Mouse (Mus musculus) forebrain, embryonic 10.5 days (tissue): ENCODE results near the gene Slc29a4. TPM values are rescaled to one million over a fixed set of nuclear protein-coding genes. Genes with fewer than 3 reads are reported as not detected.
A peak's percentile ranks its signal among the peaks of the same experiment; 100 is the strongest.

Experiments used
- DNase-seq: peaks from one replicate; pipeline ENCODE4 v3.0.0-alpha.2; 2017; ENCODE audit warnings: low spot score; ENCODE audit errors: extremely low spot score
- H3K27ac ChIP-seq: fragments of 300-500 bp; sonication (generic); 2 replicates; pipeline ENCODE4 v1.5.1; 2016; ENCODE audit warnings: mild to moderate bottlenecking
- H3K27me3 ChIP-seq: fragments of 300-500 bp; sonication (generic); 2 replicates; pipeline ENCODE4 v1.6.1; 2016; ENCODE audit warnings: mild to moderate bottlenecking; ENCODE audit not compliant: poor library complexity, severe bottlenecking
- H3K36me3 ChIP-seq: fragments of 300-500 bp; sonication (generic); replicated peaks from 2 replicates; pipeline ENCODE4 v1.6.1; 2016; ENCODE audit warnings: mild to moderate bottlenecking, moderate library complexity
- H3K4me1 ChIP-seq: fragments of 300-500 bp; sonication (generic); 2 replicates; pipeline ENCODE4 v1.6.1; 2016
- H3K4me3 ChIP-seq: fragments of 300-500 bp; sonication (generic); 2 replicates; pipeline ENCODE4 v1.5.1; 2016; ENCODE audit warnings: mild to moderate bottlenecking, moderate library complexity
- H3K9me3 ChIP-seq: fragments of 300-500 bp; sonication (generic); 2 replicates; pipeline ENCODE4 v1.6.1; 2016; ENCODE audit warnings: mild to moderate bottlenecking, moderate library complexity
- WGBS: fragments of 180-500 bp; shearing (Covaris S2); methylation state at CpG from one replicate; pipeline ENCODE4 v1.1.7; 2016; 5-methylcytosine and 5-hydroxymethylcytosine counted together
- polyA plus RNA-seq: library from polyadenylated mRNA; unstranded; fragments of >200 nt; fragmentation: Nextera tagmentation; extraction: Ambion mirVana; gene quantifications from 2 replicates; pipeline ENCODE4 v1.2.1, GENCODE M21; 2016

Gene Slc29a4
- polyA plus RNA-seq, 1 experiment from 2014 or later = 21.4 TPM

GRCm38 (mm10) chr5:142679065-142679464, 13.2 kb upstream of the Slc29a4 start:
- H3K27ac ChIP-seq = no peak overlapping the region
- no peaks in the 10 kb centered on the region for H3K27me3 ChIP-seq
- H3K36me3 ChIP-seq = no peaks in the 10 kb centered on the region
- no peaks in the 10 kb centered on the region for H3K4me1 ChIP-seq
- no peak overlapping the region for H3K4me3 ChIP-seq
- H3K9me3 ChIP-seq = peaks cover 4% of the 10 kb centered on the region; the same call in 1 of the 2 replicates
- WGBS = 94% methylated on average over 1 of the region's 1 CpGs
- no peak for DNase-seq

GRCm38 (mm10) chr5:142681911-142682310, 10.4 kb upstream of the Slc29a4 start:
- Histone ChIP-seq H3K36me3 (no peaks in the 10 kb centered on the region), H3K27me3 (no peaks in the 10 kb centered on the region), H3K4me1 (no peaks in the 10 kb centered on the region), H3K4me3 (no peak overlapping the region), H3K27ac (no peak overlapping the region), H3K9me3 (peaks cover 4% of the 10 kb centered on the region; the same call in 1 of the 2 replicates)
- no peak for DNase-seq
- 86% methylated on average over 3 of the region's 3 CpGs for WGBS

GRCm38 (mm10) chr5:142682529-142682928, 9.8 kb upstream of the Slc29a4 start:
- Histone ChIP-seq H3K36me3 (no peaks in the 10 kb centered on the region), H3K9me3 (peaks cover 4% of the 10 kb centered on the region; the same call in 1 of the 2 replicates), H3K4me3 (no peak overlapping the region), H3K27ac (no peak overlapping the region), H3K27me3 (no peaks in the 10 kb centered on the region), H3K4me1 (no peaks in the 10 kb centered on the region)
- 90% methylated on average over 5 of the region's 5 CpGs for WGBS
- no peak for DNase-seq

GRCm38 (mm10) chr5:142688866-142689265, 3.4 kb upstream of the Slc29a4 start:
- Histone ChIP-seq H3K36me3 (no peaks in the 10 kb centered on the region), H3K4me3 (no peak overlapping the region), H3K27ac (no peak overlapping the region), H3K4me1 (0 out of 2 replicates have a peak, but pooled peaks cover 8% of the 10 kb centered on the region), H3K27me3 (no peaks in the 10 kb centered on the region), H3K9me3 (no peaks in the 10 kb centered on the region)
- no peak for DNase-seq
- WGBS = 37% methylated on average over 6 of the region's 6 CpGs

GRCm38 (mm10) chr5:142690343-142690742, 2.0 kb upstream of the Slc29a4 start:
- H3K9me3 ChIP-seq = no peaks in the 10 kb centered on the region
- no peak for DNase-seq
- H3K4me1 ChIP-seq = 0 out of 2 replicates have a peak, but pooled peaks cover 8% of the 10 kb centered on the region
- H3K36me3 ChIP-seq = no peaks in the 10 kb centered on the region
- no peaks in the 10 kb centered on the region for H3K27me3 ChIP-seq
- no peak overlapping the region for H3K4me3 ChIP-seq
- H3K27ac ChIP-seq = no peak overlapping the region
- 86% methylated on average over 3 of the region's 3 CpGs for WGBS

- no peak overlapping the region for H3K27ac ChIP-seq
- DNase-seq = no peak
Measured at GRCm38 (mm10) chr5:142692971-142693737, 842 bp downstream of the Slc29a4 start.

GRCm38 (mm10) chr5:142693738-142694430, 1.6 kb downstream of the Slc29a4 start:
- H3K4me1 ChIP-seq = peaks cover 13% of the 10 kb centered on the region; the same call in 1 of the 2 replicates
- no peak overlapping the region for H3K4me3 ChIP-seq
- H3K9me3 ChIP-seq = no peaks in the 10 kb centered on the region
- DNase-seq = no peak
- 66% methylated on average over 8 of the region's 8 CpGs for WGBS
- H3K27me3 ChIP-seq = no peaks in the 10 kb centered on the region
- no peak overlapping the region for H3K27ac ChIP-seq
- H3K36me3 ChIP-seq = no peaks in the 10 kb centered on the region

More at GRCm38 (mm10) chr5:142692971-142693737, 842 bp downstream of the Slc29a4 start:
- Histone ChIP-seq H3K4me1 (peaks cover 13% of the 10 kb centered on the region; the same call in 1 of the 2 replicates), H3K36me3 (no peaks in the 10 kb centered on the region), H3K4me3 (no peak overlapping the region), H3K27me3 (no peaks in the 10 kb centered on the region), H3K9me3 (no peaks in the 10 kb centered on the region)
- 75% methylated on average over 12 of the region's 12 CpGs for WGBS

- peaks cover 9% of the 10 kb centered on the region; the same call in 1 of the 2 replicates for H3K4me1 ChIP-seq
- H3K9me3 ChIP-seq = no peaks in the 10 kb centered on the region
- peaks cover 5% of the 10 kb centered on the region for H3K27me3 ChIP-seq
- H3K36me3 ChIP-seq = no peaks in the 10 kb centered on the region
- WGBS = 14% methylated on average over 12 of the region's 12 CpGs
- H3K4me3 ChIP-seq = no peak overlapping the region
- H3K27ac ChIP-seq = no peak overlapping the region
- DNase-seq = peak; percentile 56
Measured at GRCm38 (mm10) chr5:142694627-142695340, 2.5 kb downstream of the Slc29a4 start.

GRCm38 (mm10) chr5:142696258-142696657, 3.9 kb downstream of the Slc29a4 start:
- DNase-seq = no peak
- Histone ChIP-seq H3K4me3 (no peak overlapping the region), H3K9me3 (no peaks in the 10 kb centered on the region), H3K4me1 (peaks cover 15% of the 10 kb centered on the region), H3K27ac (no peak overlapping the region), H3K27me3 (peaks cover 19% of the 10 kb centered on the region), H3K36me3 (no peaks in the 10 kb centered on the region)
- 25% methylated on average over 6 of the region's 6 CpGs for WGBS

GRCm38 (mm10) chr5:142696865-142697264, 4.6 kb downstream of the Slc29a4 start:
- Histone ChIP-seq H3K4me1 (peaks cover 21% of the 10 kb centered on the region), H3K27ac (no peak overlapping the region), H3K9me3 (no peaks in the 10 kb centered on the region), H3K27me3 (peaks cover 25% of the 10 kb centered on the region), H3K4me3 (no peak overlapping the region), H3K36me3 (no peaks in the 10 kb centered on the region)
- DNase-seq = no peak
- 89% methylated on average over 6 of the region's 6 CpGs for WGBS

GRCm38 (mm10) chr5:142697742-142698141, 5.4 kb downstream of the Slc29a4 start:
- 66% methylated on average over 2 of the region's 2 CpGs for WGBS
- Histone ChIP-seq H3K9me3 (no peaks in the 10 kb centered on the region), H3K27ac (no peak overlapping the region), H3K36me3 (no peaks in the 10 kb centered on the region), H3K4me3 (no peak overlapping the region), H3K27me3 (peaks cover 33% of the 10 kb centered on the region), H3K4me1 (peaks cover 30% of the 10 kb centered on the region)
- DNase-seq = no peak

GRCm38 (mm10) chr5:142700842-142701589, 8.7 kb downstream of the Slc29a4 start:
- 12% methylated on average over 15 of the region's 15 CpGs for WGBS
- Histone ChIP-seq H3K4me3 (peak overlapping the region; percentile 82), H3K9me3 (no peaks in the 10 kb centered on the region), H3K27me3 (peaks cover 51% of the 10 kb centered on the region), H3K27ac (no peak overlapping the region), H3K36me3 (peaks cover 14% of the 10 kb centered on the region; the same call in 1 of the 2 replicates), H3K4me1 (peaks cover 36% of the 10 kb centered on the region)
- no peak for DNase-seq
